Mouse (Mus musculus) frontal cortex, postnatal 10 days (tissue): Measurements from ENCODE around the gene Plekha6.
"Not testable (repeated sequence)": the region's sequence is repeated elsewhere in the genome, so short reads cannot be mapped to it uniquely, and the experiment has no call there.

Source experiments
- DNase-seq, 2 experiments: peaks; one replicate each; pipeline ENCODE4 v3.0.0; 2022; ENCODE audit warnings: low spot score in 2 of 2, mixed read lengths in 1 of 2

Plekha6 gene

DNA sequence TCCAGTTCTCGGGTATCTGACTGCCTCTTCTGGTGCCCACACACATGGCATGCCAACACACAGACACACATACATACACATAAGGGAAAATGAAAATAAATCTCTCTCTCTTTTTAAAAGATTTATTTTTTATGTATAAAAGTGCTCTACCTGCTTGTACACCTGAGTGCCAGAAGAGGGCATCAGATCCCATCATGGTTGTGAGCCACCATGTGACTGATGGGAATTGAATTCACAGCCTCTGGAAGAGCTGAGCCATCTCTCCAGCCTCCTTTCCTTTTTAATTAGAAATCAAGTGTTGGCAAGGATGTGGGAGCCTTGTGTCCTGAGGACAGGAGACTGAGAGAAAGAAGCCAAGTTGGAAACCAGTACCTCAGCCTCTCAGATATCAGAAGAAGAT, 153.1 kb downstream of the Plekha6 start:
- no peak for DNase-seq

DNA sequence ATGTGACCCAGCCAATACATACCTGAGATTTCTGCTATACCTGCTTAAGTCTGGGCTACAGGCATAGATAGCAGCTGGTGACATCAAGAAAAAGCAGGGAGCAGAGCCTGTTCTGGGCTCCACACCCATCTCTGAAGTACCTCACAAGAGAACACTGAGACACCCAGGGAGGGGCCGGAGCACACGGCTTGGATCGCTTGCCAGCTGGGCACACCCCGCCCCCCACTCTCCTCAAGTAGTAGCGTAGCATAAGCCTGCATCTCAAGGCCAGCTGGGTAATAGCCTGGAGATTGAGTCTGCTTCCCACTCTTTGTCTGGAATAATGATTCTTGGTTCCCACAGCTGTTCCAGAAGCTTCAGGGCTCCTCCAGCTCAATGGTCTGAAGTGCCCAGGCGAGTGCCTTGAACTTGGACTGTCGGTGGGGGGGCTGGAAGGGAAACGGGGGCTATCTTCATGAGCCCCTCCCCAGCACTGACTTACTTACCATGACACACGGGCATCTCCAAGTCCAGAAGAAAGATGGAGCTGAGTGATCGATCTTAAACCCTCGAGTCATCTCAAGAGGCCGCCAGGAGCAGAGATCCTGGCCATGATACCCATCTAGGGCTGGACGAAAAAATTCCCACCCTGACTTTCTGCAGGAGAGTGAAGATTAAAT, 157.4 kb downstream of the Plekha6 start, which contains the start of gene Kiss1:
TSS of gene Kiss1 (plus strand) at position 609 of the 659 bp plus-strand sequence.
- no peak for DNase-seq

DNA sequence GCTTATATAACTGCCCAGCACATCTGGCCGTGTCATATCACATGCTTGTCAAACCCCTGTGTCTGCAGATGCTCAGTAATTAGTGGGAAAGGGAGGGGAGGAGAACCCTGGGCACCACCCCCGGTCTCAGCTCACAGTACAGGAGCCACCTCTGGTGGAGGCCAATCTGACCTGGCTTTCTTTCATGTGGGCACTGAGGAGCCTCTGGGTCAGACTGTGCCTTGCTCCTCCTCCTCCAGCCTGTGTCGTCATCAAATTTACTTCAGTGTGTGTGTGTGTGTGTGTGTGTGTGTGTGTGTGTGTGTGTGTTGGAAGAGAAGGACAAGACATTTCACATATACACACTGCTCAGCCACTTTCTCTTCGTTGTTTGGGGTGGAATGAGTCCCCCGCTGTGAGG, 159.3 kb downstream of the Plekha6 start:
- no peak for DNase-seq

DNA sequence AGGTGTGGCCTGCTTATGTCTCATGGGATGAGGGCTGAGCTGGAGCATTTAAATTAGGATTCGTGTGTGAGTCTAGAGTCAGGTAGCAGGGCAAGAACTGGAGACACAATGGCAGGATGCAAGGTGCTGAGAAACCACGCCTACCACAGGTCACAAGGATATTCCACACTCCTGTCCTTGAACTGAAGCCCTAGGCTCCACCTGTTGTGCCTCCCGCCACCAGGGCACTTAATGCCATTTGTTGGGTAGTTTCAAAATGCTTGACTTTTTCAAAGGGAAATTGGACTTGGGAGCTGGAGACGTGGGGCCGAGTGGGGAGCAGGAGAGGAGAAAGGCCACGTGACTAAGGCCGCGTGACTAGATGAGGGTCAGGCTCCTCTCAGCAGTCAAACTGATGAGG, 161.9 kb downstream of the Plekha6 start:
- DNase-seq, result no peak

DNA sequence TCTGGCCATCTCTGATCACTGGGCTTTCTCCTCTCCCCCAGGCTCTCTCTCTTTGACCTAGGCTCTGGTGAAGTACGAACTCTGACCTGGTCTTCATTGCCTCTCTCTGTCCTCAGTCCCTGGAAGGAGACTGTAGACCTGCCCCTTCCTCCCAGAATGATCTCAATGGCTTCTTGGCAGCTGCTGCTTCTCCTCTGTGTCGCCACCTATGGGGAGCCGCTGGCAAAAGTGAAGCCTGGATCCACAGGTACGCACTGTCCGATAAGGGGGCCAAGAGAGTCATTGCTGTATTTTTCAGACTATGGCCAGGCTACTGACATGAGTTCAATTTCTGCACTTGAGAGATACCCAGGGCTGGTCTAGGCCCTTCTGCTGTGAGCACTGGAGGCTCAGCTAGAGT, 163.1 kb downstream of the Plekha6 start:
- no peak for DNase-seq

DNA sequence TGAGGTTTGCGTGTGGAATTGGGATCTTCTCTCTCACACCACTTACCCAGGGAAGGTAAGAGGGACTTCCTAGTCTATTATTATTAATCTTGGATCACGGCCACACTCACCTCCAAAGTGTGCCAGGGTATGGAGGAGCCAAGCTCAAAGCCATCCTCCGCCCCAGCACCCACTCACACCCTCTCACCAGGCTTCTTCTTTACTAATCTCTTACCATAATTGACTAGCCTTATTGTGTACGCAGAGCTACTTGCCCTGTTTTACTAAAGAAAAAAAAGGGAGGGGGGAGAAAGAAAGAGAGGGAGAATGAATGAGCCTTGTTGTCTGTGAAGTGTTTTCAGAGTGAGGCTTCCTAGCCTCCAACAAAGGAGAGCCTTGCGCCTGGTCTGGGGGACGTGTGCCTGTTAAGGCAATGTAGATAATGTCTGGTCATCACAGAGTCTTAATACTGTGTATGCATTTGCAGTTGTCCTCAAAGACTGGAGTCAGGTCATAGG, 164.3 kb downstream of the Plekha6 start:
- no peak for DNase-seq

DNA sequence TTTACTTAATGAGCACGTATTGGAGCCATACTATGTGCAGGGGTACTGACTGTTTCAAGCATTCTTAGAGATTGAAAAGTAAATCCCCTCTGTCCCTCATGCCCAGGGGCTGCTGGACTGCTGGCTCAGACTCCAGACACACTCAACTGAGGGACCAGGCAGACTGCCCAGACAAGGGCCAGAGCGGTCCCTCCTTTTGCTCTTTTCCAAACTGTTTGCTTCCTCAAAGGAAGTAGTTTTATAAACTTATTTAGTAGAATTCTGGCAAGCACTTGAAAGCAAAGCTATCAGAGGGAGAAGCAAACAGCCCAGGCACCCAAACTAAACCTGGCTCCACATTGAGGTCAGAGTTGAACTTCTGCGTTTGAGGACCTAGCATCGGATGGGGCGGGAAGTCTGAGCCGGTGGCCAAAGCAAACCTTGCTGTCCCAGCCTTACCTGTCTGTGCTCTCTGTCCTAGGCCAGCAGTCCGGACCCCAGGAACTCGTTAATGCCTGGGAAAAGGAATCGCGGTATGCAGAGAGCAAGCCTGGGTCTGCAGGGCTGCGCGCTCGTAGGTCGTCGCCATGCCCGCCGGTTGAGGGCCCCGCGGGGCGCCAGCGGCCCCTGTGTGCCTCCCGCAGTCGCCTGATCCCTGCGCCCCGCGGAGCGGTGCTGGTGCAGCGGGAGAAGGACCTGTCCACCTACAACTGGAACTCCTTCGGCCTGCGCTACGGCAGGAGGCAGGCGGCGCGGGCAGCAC, 165.1 kb downstream of the Plekha6 start:
- no peak for DNase-seq

DNA sequence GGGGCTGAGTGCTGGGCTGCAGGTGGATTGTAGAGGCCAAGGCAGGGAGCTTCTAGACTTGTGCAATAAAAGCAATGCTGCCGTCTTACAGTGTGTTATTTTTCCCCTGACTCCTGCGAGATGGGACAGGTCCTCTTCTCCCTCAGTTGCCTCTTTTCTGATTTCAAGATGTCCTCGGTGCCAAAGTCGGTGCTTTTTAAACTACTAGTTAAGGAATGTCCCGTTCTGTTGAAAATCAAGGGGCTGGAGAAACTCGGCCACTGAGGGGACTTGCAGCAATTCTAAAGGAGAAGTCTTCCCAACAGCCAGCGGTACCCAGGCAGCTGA, 165.6 kb downstream of the Plekha6 start:
- no peak for DNase-seq

DNA sequence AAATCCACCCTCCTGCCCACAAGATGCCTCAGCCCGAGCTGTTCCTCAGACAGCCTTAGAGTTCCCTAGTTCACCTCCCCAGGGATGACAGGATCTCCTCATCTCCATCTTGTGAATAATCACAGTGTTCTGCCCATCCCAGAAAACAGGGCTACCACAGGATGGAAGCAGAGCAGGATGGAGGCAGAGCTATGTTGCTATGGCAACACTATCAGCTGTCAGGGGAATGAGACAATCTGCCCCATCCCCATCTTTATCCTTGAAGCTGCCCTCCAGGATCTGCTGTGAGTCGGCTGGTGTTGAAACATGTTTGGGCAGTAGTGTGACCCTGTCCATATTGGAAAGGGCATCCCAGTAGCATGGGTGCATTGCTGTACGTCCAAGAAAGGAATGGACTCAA, 167.1 kb downstream of the Plekha6 start:
- no peak for DNase-seq

DNA sequence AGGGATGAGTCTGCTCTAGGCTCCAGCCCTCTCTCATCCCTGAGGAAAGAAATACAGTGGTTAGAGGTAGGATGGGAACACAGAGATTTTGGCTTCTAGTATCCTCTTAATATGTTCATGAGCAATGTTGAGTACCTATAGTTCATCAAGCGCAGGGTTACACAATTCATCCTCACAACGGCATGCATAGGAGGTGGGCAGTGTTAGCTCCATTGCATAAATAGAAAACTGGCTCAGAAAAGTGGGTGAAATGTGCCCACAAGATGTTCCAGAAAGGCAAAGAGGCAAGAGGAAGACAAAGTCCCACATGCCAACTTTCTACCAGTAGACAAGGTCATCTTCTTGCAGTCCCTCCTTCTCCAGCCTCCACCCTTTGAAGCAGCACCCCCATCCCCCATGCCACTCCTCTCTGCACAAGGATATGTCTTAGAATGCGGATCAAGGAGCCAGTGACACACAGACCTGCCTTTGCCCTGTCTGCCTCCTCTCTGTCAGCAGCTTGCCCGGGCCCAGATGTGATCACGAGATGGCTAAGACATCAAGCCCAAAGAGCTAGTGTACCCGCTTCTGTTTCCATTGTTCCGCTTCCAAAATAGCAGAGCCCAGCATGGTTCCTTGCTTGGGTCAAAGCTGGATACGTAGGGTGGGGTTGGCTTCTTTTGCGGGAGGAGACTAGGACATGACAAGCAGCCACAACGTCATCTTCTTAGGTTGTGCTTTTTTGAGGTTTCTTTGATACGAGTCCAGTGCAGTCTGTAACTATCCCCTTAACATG, 168.8 kb downstream of the Plekha6 start:
- DNase-seq, result no peak

DNA sequence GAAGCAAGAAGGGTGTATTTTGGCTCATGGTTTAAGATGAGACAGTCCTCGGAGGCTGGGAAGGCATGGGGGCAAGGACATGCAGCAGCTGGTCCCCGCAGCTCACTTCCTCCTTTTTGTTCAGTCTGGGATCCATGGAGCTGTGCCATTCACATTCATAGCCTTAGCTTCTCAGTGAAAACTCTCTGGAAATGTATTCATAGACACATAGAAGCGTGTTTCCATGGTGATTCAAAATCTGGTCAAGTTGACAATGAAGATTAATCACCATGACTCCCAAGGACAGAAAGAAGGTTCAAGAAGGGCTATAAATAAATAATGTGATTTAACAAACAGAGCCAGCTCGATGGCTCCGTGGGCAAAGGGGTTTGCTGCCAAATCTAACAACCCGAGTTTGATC, 169.9 kb downstream of the Plekha6 start:
- DNase-seq, result no peak

DNA sequence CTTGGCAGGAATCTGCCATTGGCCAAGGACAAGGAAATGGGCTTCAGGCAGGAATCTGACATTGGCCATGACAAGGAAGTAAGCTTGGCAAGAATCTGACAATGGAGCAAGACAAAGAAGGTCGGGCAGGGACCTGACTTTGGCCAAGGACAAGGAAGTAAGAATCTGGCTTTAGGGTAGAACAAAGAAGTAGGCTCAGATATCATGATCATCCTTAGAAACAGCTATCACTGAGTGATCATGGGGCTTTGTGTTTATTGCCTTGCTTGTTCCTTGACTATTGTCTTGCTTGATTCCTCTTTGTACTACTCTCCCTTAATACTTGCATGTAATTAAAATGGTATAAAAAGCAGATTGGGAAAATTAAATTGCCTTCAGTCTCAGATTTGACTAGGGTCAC, 176.4 kb downstream of the Plekha6 start:
- DNase-seq, result not testable (repeated sequence)

DNA sequence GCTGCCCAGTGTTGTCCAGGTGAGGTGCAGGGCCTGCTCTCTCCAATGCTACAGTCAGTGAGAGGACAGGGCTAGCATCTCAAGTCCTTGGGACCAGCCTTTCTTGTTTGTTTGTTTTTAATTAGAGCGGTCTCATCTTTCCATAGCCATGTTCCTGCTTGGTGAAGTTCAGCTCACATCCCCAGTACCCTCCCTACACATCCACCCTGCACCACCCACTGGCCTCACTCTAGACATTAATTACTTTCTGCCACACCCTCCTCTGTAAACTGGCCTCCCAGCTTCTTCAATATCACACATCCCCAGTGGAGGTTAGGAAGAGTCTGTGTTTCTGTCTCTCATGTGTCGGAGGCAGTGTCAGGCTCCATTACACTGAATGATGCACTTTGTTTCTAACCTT, 180.3 kb downstream of the Plekha6 start:
- no peak for DNase-seq

DNA sequence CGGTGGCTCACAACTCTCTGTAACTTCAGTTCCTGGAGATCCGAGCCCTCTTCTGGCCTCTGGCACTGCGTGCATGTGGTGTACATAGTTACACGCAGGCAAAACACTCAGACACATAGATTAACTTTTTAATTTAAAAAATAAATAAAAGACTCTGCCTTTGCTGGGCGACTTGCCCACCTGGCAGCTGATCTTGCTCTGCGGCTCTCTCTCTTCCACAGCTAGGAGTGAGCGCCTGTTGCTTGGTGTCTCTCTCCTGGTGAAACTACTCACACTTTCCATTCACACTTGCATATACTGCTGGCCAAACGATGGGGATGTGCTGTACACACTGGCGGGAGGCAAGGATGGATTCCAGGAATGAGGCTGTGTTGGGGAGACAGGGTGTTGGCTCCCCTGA, 182.5 kb downstream of the Plekha6 start:
- no peak for DNase-seq

DNA sequence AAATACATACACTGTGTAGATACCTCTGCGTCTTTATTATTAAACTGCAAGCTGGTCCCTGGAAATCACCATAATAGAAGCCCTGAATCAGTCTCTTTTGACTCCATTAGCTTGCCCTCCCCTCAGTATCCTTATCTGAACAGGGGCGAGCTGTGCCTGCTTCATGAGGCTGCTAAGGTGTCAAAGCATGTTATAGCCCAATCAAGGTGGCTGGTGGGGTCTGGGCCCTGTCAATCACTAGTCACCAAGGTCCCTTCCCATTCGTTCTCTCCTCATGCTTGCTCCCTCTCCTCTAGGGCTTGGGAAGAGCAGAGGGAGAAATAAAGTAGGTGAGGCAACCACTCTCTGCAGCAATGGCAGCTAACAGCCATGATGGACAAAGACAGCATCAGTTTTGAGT, 183.2 kb downstream of the Plekha6 start:
- no peak for DNase-seq

DNA sequence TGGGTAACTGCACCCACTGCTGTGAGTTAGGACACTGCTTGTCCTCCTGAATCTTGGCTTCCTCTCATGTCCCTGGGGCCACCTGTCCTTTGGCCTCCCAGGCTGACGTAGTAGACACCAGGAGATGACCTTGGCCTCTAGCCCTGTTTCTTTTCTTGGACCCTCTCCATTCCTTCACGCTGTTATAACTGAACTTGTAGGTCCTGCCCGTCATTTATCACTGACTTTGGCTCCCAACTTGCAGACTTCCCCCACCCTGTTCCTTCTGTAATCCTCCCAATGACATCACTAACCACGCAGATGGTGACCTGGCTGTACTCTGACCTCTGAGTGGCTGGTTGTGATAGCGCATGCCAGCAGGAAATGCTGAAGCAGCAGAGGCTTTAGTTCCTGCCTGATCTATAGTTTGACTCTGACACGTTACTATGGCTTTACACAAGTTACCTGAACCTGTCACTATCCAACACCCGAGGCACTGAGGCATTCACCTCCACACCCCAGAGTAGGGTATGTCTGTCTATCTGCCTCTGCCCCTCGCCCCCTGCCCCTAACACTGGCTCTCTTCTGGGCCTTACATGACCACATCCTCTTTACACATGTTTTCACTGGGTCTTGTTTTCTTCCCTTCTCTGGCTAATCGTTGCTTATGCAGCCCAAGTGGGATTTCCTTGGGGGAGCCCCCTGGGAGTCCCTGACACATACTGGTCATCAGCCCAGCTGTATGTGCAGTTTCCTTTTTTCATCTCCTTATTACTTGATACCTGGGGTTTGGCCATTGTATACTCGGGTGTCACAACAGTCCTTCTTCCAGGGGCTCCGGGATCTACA, 183.9 kb downstream of the Plekha6 start:
- DNase-seq, result no peak

DNA sequence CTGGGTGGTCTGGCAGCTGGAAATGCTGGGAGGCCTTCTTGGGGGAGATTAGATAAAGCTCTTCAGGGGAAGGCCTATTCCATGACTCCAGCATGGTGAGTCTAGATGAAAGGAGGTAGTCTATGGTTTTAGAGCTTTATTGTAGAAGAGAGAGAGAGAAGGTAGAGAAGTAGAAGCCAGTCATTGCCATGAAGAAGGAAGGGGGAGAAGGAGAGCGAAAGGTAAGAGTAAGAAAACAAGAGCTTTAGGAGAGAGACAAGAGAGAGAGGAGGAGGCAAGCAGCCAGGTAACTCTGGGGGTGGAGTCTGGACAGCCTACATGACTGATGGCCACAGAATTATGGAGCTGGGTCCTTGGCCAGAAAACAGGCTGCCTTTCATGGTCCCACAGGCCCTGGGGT, 186.2 kb downstream of the Plekha6 start, which contains the start of gene Ren1:
TSS of gene Ren1 (plus strand) at position 301 of the 400 bp plus-strand sequence.
- DNase-seq, result no peak

DNA sequence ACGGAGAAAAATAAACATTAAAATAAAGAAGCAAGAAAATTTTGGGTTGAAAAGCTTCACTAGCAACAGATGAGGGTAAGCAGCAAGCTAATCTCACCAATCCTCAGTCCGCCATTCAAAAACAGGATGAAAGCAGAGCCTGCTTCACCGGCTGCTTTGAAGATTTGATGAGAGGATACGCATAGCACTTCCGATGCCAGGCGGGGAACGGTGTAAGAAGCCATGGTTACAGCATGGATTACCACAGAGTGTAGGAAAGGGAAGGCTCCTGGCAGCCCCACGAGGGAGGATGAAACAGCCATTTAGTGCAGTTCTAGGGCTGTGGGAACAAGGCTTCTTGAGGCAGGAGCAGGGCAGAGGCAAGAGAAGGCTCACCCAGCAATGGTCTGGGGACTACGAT, 187.8 kb downstream of the Plekha6 start:
- no peak for DNase-seq
